Mouse (Mus musculus) E14TG2a.4 (cell line): Measurements from ENCODE around the gene Nfil3.
A peak's percentile ranks its signal among the peaks of the same experiment; 100 is the strongest.

Experiments
- H3K27me3 ChIP-seq: 2 replicates; pipeline ENCODE4 v1.6.1; 2014; ENCODE audit warnings: low read length, control low read depth; ENCODE audit not compliant: insufficient read depth
- H3K36me3 ChIP-seq: 2 replicates; pipeline ENCODE4 v1.6.1; 2014; ENCODE audit warnings: low read length, control low read depth; ENCODE audit not compliant: insufficient read depth
- H3K4me1 ChIP-seq: replicated peaks from 2 replicates; pipeline ENCODE4 v1.6.1; 2014; ENCODE audit warnings: low read depth, low read length, control low read depth
- H3K4me3 ChIP-seq: replicated peaks from 2 replicates; pipeline ENCODE4 v1.5.1; 2014; ENCODE audit warnings: mild to moderate bottlenecking, low read length
- H3K9me3 ChIP-seq: 2 replicates; pipeline ENCODE4 v1.6.1; 2014; ENCODE audit warnings: low read length, control low read depth
- CTCF ChIP-seq: conservative IDR thresholded peaks from 2 replicates; pipeline ENCODE4 v1.5.1; 2014; ENCODE audit warnings: low read length
- NANOG ChIP-seq: IDR thresholded peaks from 2 replicates; pipeline ENCODE4 v1.6.1; 2014; ENCODE audit warnings: borderline replicate concordance, low read length, mixed read lengths
- POU5F1 ChIP-seq: IDR thresholded peaks from 2 replicates; pipeline ENCODE4 v1.6.1; 2014; ENCODE audit warnings: low read length, borderline replicate concordance

Gene Nfil3

DNA sequence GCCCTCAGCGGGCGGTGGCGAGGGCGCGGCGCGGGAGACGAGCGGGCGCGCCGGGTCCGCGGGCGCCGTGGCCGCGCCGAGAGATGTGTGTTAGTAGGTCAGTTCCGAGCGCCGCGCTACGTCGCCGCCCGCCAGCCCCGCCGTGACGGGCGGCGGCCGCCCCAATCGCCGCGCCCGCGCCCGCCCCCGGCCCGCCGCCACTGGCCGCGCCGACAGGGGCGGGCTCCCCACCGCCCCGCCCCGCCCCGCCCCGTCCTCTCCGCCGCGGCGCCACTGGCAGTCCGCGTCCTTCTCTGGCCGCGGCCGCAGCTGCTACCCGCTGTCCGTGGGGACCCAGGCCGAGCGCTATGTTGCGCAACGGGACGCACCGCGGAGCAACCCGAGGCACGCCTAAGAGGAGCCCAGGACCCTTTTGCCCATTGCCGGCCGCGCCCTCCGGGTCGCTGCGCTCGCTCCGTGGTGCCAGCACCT is at the start of gene Nfil3:
Gene Nfil3, minus strand, starts transcription at position 123 of the 471 bp plus-strand sequence.
- no peaks in the 10 kb centered on the region for H3K36me3 ChIP-seq
- TF ChIP-seq POU5F1 (no peak), CTCF (no peak), NANOG (no peak)
- peak within 1 kb of the TSS; percentile 89 for H3K4me3 ChIP-seq
- no peaks in the 10 kb centered on the region for H3K9me3 ChIP-seq
- peaks cover 66% of the 10 kb centered on the region for H3K27me3 ChIP-seq
- peaks cover 29% of the 10 kb centered on the region for H3K4me1 ChIP-seq

DNA sequence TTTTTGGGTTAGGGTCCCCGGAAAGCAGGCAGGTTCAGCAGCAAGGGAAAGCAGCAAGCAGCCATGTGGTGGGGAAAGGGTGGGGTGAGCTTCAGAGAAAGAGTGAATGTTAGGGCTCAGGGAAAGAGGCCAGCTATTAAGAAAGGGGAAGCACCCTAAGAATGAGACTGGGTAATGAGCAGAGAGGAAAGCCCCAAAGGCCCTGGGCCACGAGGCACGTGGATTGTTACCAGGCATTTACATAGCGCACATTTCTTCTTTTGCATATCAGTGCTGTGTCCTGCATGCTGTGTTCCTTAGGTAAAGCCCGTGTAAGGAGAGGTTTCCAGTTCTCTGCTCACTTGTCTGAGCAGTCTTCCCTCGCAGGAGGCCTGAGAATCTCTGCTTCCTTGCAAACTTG is 43.4 kb upstream of the Nfil3 start:
- Histone ChIP-seq H3K9me3 (peaks cover 11% of the 10 kb centered on the region), H3K4me3 (no peak overlapping the region), H3K4me1 (peaks cover 14% of the 10 kb centered on the region), H3K27me3 (0 out of 2 replicates have a peak, but pooled peaks cover 6% of the 10 kb centered on the region), H3K36me3 (no peaks in the 10 kb centered on the region)
- TF ChIP-seq CTCF (no peak), NANOG (no peak), POU5F1 (no peak)

DNA sequence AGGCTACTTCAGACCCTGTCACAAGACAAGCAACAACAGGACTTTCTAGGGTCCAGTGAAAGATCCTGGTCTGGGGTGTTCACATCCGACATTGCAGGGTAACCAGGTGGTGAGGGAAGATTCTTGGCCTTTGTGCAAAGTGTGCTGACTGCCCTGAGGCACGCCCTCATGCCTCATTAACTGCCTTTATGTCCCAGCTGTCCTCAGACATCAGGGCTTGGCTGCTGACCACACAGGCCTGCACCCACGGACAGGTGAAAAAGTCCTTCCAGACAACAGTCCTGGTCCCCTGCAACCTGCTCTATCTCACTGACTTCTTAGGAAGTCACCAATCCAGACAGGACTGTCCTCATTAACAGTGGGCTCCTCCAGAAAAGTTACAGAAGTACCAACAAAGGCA is 39.4 kb upstream of the Nfil3 start:
- Histone ChIP-seq H3K36me3 (no peaks in the 10 kb centered on the region), H3K27me3 (0 out of 2 replicates have a peak, but pooled peaks cover 6% of the 10 kb centered on the region), H3K9me3 (no peaks in the 10 kb centered on the region), H3K4me3 (no peak overlapping the region), H3K4me1 (peaks cover 14% of the 10 kb centered on the region)
- no peak for TF ChIP-seq NANOG
- TF ChIP-seq POU5F1: no peak
- no peak for TF ChIP-seq CTCF

DNA sequence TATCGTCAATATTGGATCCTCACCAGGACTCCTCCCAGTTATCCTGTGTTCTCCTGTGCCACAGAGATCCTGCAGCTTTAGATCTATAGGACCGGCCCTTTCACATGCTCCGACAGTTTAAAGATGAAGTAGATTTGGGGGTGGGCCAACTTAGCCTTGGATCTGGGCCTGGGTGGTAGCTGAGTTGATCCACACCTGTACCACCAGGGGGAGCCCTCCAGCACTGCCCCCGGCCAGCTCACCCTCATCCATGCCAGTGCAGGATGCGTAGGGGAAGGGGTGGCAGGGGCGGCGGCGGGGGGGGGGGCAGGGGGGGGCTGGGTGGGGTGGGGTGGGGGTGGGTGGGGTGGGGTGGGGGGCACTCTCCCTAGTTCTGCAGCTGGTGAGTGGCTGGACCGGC is 38.7 kb upstream of the Nfil3 start:
- Histone ChIP-seq H3K36me3 (no peaks in the 10 kb centered on the region), H3K4me3 (no peak overlapping the region), H3K27me3 (0 out of 2 replicates have a peak, but pooled peaks cover 6% of the 10 kb centered on the region), H3K9me3 (peaks cover 1% of the 10 kb centered on the region; the same call in 1 of the 2 replicates), H3K4me1 (peaks cover 14% of the 10 kb centered on the region)
- TF ChIP-seq POU5F1 (no peak), NANOG (no peak), CTCF (peak; percentile 42)

DNA sequence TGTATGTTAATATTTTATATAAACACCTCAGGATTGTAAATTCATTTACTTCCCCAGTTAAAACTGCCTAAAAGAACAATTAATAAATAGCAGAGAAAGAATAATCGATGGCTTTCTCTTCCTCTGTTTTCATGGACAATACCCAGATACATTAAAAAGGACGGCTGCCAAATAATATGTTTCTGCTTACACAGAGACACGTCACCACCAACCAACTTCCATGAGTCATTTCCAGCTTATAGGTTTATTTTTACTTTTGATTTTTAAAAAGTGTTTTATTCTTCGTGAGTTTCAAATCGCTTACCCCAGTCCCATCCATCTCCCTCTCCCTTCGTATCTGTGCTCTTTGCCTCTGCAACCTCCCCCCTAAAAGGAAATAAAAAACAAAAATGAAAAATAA is 38.1 kb upstream of the Nfil3 start:
- Histone ChIP-seq H3K36me3 (no peaks in the 10 kb centered on the region), H3K9me3 (peaks cover 3% of the 10 kb centered on the region; the same call in 1 of the 2 replicates), H3K27me3 (0 out of 2 replicates have a peak, but pooled peaks cover 6% of the 10 kb centered on the region), H3K4me3 (no peak overlapping the region), H3K4me1 (peaks cover 10% of the 10 kb centered on the region)
- TF ChIP-seq CTCF: no peak
- TF ChIP-seq NANOG: no peak
- no peak for TF ChIP-seq POU5F1

DNA sequence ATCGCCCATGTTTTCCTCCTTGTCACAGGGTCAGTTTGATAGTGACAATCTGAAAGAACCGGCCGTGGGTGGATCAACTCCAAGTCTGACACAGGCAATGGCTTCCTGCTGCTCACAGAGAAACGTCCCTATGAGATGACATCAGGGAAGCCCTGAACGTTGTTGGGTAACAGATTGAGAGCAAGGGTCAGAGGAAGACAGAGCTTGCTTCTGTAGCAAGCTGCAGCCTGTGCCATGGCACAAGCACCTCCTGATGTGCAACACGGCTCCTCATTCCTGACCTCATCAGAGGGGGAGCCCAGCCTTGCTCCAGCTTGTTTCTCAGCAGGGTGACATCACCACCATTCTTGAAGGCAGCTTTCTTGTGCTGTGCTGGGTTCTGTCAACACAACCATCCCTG is 37.1 kb upstream of the Nfil3 start:
- H3K4me1 ChIP-seq: peaks cover 10% of the 10 kb centered on the region
- 0 out of 2 replicates have a peak, but pooled peaks cover 6% of the 10 kb centered on the region for H3K27me3 ChIP-seq
- H3K36me3 ChIP-seq: no peaks in the 10 kb centered on the region
- H3K4me3 ChIP-seq: no peak overlapping the region
- H3K9me3 ChIP-seq: peaks cover 3% of the 10 kb centered on the region; the same call in 1 of the 2 replicates
- TF ChIP-seq CTCF (no peak), NANOG (no peak), POU5F1 (no peak)

DNA sequence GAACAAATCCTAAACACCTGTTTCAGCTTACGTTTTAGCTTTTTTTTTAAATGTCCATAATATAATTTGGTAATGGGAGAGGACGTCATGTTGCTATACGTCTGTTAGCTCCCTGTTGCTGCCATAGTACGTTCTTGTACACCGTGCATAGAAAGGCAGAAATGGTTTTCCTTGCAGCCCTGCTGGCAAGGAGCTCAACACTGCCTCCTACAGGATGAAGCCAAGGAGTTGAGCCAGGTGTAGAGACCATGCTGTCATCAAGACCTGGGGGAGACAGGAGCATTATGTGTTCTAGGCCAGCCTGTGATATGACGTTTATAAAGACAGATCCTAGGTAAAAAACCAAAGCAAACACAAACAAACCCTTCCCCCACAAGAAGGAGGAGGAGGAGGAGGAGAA is 36.2 kb upstream of the Nfil3 start:
- peaks cover 7% of the 10 kb centered on the region for H3K4me1 ChIP-seq
- no peaks in the 10 kb centered on the region for H3K36me3 ChIP-seq
- TF ChIP-seq POU5F1 (no peak), CTCF (peak; percentile 64)
- 0 out of 2 replicates have a peak, but pooled peaks cover 6% of the 10 kb centered on the region for H3K27me3 ChIP-seq
- H3K4me3 ChIP-seq: no peak overlapping the region
- peaks cover 3% of the 10 kb centered on the region; the same call in 1 of the 2 replicates for H3K9me3 ChIP-seq

DNA sequence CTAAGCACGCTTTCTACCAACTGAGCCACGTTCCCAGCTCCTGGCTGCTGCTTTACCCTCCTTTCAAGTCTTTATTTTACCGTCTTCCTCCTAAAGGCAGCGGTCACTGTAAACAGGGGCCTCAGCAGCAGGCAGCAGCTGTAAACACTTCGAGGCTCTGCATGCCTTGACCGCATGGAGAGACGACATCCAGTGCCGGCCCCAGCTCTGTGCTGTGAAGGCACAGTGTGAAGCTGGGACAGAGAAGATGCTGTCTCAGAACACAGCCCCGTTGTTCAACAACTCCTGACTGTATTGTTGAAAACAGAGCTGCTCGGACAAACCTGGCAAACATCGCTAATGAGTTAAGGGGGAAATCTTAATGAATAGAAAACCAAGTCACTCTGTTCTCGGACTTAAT is 30.6 kb upstream of the Nfil3 start:
- H3K27me3 ChIP-seq: no peaks in the 10 kb centered on the region
- H3K4me1 ChIP-seq: no peaks in the 10 kb centered on the region
- no peaks in the 10 kb centered on the region for H3K36me3 ChIP-seq
- no peak for TF ChIP-seq POU5F1
- TF ChIP-seq CTCF: no peak
- no peak for TF ChIP-seq NANOG
- peaks cover 3% of the 10 kb centered on the region; the same call in 1 of the 2 replicates for H3K9me3 ChIP-seq
- no peak overlapping the region for H3K4me3 ChIP-seq
